Mouse (Mus musculus) heart, postnatal 10 days (tissue): ENCODE data around the gene Fggy. TPM values are rescaled to one million over a fixed set of nuclear protein-coding genes. Genes with fewer than 3 reads are reported as not detected.
A peak's percentile ranks its signal among the peaks of the same experiment; 100 is the strongest.

Experiments used
- DNase-seq, 2 experiments: peaks; one replicate each; pipeline ENCODE4 v3.0.0; 2021
- intact Hi-C: fragments of 180-260 bp; cut with DNase I; formaldehyde crosslinking; loops from one replicate; pipeline ENCODE4 v1.15.1; 2025
- total RNA-seq, 2 experiments: library from RNA; stranded (reverse); gene quantifications; 2 replicates each; pipeline ENCODE4 v1.2.3; 2021

Gene Fggy
- total RNA-seq, 2 experiments from 2014 or later, result 5.7 to 7.5 TPM

- no peak for DNase-seq
- intact Hi-C loops, result no loop called here
Measured at GRCm38 (mm10) chr4:95933801-95934356, 376.6 kb downstream of the Fggy start.

- intact Hi-C loops, result no loop called here
- DNase-seq, result no peak
Measured at GRCm38 (mm10) chr4:95934384-95935035, 377.2 kb downstream of the Fggy start.

- intact Hi-C loops, result no loop called here
- DNase-seq, result no peak
Measured at GRCm38 (mm10) chr4:95938701-95939100, 381.4 kb downstream of the Fggy start.

- DNase-seq, result no peak
- intact Hi-C loops, result no loop called here
Measured at GRCm38 (mm10) chr4:95947896-95948295, 390.6 kb downstream of the Fggy start.

GRCm38 (mm10) chr4:95953328-95953727 lies 396.0 kb downstream of the Fggy start:
- intact Hi-C loops, result no loop called here
- DNase-seq, result no peak

GRCm38 (mm10) chr4:95966928-95967724 lies 409.8 kb downstream of the Fggy start, which contains the start of gene Hook1:
TSS of gene Hook1 (plus strand) at chr4:95967240.
- DNase-seq, result peak; percentile 90 to 93

More at GRCm38 (mm10) chr4:95966928-95967724, 409.8 kb downstream of the Fggy start, which contains the start of gene Hook1:
- intact Hi-C loops, result no loop called here
